Mouse (Mus musculus): ENCODE measurements around the gene Plcg2.

Plcg2 gene

DNA sequence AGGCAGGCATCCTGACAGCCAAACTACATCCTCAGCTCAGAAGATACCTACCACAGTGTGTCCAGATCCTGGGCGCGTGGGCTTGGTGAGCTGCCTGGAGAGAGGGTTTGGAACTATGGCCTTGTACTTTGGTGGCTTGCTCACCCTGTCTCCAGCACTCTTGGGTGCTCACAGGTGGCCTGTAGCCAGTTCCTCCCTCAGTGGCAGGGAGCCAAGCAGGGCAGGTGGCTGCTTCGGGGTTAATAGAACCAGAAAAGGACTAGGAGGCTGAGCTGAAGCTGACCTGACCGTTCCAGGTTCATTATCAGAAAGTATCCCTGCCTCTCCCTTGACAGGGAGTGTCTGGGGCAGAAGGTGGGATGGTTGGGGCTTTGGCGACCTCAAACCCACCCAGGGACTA, 48.3 kb downstream of the Plcg2 start:
- no peak for DNase-seq (ENCODE audit: low read depth, low spot score)

DNA sequence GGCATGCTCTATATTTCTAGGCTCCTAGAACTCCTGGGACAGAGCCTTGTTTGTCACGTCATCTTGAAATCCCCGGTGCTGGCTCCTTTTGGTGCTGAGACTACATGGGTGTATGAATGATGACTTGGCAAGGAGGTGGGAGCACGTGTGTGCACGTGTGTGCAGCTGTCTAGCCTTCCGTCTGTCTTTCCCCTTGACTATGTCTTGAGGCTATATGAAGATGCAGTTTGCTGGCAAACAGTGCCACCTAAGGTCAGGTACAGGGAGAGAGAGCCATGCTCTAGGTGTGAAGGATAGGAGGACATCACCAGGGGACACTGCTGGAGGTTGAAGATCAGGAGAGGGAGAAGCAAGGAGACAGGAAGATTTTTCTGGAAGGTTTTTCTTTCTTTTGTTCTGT, 49.9 kb downstream of the Plcg2 start:
- no peak for DNase-seq (ENCODE audit: low read depth, low spot score)

DNA sequence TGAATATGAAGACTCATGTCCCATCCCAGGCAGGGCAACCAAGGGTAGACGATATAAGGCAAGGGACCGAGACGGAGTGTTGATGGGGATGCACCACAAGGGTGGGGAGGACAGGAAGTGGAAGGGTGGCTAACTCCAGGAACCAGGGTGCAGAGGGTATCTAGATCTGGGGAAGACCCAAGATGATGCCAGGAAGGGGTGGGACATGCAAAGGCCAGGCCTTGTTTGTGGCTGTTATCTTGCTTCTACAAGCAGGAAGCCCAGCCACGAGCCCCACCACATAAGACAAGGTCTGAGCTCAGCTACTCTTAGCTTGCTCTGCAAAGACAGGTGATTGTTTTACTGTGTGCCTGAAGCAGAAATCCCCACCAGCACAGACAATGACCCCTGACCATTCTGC, 50.4 kb downstream of the Plcg2 start:
- no peak for DNase-seq (ENCODE audit: low read depth, low spot score)

DNA sequence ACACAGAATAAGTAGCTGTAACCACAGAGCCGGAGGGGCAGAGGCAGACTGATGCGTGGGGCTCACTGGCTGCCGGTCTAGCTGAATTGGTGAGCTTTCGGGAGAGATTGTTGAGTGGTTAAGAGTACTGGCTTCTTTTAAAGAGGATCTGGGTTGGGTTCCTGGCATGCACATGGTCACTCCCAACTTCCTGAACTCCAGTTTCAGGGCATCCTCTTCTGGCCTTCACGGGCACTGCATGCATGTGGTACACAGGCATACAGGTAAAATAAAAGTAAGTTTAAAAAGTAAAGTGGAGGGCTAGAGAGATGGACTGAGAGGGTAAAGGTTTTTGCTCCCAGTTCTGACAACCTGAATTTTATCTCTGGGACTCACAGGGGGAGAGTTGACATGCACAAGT, 52.4 kb downstream of the Plcg2 start:
- no peak for DNase-seq (ENCODE audit: low read depth, low spot score)

DNA sequence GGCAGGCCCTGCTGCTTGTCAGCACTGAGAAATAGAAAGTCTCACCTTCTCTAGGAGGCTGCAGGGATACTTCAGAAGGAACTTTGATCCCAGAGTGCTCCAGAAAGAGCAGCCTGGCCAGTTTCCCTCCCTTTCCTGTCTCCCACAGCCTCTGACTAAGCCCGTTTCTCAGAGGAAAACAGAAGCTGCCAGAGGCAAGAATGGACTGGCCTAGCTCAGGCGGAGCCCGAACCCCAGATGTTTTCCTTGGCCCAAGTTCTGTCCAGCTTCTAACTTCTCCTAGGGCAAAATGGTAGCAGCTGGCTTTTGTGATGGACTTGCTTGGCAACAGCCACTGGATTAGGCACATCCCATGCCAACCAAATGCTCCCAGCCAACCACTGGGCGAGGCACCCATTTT, 62.9 kb downstream of the Plcg2 start:
- peak; percentile 31 for DNase-seq (ENCODE audit: low read depth, low spot score)

DNA sequence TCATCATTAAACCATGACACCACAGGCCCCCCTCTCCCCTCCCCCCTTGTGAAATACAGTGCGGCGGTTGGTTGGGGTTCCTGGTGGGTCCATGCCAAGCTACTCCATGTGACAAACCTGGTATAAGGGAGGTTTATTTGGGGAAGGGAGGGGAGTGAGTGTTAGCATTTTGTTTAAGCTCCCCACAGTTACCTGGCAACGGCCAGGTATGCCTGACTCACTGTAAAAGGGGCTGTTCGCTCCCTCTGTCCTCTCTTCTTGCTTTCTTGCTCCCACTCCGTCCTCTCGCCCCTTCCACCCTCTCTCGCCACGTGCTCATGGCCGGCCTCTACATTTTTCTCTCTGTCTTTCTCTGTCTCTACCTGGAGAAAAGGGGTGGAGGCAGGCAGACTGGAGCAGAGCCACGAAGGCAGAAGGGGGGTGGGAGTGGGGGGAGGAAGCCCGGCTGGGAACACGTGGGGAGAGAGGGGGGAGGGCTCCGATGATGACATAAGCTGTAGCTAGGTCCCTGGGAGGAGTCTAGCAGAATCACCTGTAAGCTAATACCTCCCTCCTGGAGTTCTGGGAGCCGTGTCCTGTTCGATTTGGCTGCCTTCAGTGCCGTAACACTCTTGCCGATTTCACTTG, 63.8 kb downstream of the Plcg2 start:
- DNase-seq (ENCODE audit: low read depth, low spot score): peak; percentile 79

DNA sequence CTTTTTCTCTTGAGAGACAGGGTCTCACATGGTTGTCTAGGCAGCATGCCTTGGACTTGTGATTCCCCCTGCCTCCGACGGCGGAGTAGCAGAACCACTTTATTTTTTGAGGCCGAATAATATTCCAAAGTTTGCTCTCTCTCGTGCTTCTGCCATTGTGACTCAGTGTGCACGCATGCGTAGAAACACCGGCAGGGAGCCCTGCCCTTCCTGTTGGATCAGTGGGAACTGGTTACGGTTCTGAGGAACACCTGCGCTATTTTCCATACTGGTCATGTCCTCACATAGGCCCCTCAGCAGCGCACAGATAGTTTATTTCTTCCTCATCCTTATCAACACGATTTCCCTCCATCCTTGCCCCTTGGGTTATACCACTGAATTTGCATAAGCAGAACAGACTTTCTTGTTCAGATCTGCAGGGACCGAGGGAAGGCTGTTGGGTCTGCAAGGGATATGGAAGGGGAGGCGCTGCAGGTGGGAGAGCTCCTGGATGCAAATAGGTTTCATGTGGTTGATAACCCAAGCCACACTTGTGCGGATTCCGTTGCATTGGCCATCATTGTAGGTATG, 64.4 kb downstream of the Plcg2 start:
- peak; percentile 82 for DNase-seq (ENCODE audit: low read depth, low spot score)

DNA sequence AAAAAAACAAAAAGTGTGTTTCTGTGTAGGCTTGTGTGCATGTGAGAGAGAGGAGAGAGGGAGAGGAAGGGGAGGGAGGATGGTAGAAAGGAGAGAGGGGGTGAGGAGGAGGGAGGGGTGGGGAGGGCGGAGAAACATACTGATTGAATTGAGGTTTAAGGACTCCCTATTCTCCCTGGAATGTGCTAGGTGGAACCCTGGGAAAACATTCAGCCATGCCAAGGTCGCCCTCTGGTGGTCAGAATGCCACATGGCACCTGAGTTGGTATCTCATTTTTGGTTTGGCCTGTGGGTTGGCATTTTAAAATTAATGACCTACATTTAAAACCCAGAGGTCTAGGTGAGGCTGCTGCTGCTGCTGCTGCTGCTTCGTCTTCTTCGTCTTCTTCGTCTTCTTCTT, 71.3 kb downstream of the Plcg2 start:
- peak; percentile 77 for DNase-seq (ENCODE audit: low read depth, low spot score)

DNA sequence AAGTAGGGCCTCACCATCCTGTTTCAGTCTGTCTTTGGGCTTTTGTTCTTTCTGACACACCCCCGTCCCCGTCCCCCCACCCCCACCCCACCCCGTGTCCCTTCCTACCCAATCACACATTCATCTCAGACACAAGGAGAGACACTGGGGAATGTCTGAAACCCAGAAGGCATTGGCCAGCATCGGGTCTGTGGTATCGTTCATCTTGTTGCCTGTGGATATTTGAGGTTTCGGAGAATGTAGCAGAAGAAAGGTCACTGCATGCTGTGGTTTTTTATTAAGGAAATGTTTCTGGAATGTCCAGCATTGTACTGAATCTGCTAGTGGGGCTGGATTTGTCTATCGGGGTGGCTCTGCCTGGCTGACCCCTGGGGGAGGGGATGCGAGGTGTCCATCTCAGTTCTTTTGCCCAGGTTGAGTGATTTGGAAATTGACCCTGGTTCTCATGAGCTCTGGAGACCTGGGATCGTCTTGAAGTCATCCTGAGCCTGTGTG, 78.2 kb downstream of the Plcg2 start:
- no peak for DNase-seq (ENCODE audit: low read depth, low spot score)

DNA sequence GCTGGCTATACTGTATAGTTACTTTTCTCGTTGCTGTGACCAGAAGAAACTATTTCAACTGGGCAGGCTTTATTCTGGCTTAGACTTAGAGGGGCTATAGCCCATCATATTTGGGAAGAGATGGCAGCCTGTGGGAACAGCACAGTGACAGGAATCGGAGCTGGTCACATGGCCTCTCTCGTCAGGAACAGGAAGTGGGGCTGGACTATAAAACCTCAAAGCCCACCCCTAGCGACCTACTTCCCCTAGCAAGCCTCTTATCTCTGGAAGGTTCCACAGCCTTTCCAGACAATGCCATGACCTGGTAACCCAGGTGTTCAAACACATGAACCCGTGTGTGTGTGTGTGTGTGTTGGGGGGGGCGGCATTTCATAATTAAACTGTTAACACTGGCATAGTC, 79.0 kb downstream of the Plcg2 start:
- DNase-seq (ENCODE audit: low read depth, low spot score): no peak

DNA sequence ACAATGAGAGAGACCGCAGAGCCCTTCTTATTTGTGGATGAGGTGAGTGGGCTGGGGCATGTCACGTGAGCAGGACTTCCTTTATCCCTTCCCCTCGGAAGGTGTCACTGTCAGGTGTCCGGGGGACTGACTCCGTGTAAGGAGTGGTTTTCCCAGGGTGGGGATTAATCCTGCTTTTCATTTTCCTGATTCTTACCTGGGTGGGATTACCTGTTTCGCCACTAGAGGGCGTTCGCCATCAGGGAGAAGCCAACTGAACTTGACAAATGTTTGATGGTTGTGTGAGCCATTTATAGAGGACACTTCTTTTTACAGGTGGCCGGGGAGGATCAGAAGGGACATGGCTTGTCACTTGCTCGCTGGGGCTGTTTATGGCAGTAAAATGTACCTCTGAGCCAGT, 79.8 kb downstream of the Plcg2 start:
- peak; percentile 63 for DNase-seq (ENCODE audit: low read depth, low spot score)

DNA sequence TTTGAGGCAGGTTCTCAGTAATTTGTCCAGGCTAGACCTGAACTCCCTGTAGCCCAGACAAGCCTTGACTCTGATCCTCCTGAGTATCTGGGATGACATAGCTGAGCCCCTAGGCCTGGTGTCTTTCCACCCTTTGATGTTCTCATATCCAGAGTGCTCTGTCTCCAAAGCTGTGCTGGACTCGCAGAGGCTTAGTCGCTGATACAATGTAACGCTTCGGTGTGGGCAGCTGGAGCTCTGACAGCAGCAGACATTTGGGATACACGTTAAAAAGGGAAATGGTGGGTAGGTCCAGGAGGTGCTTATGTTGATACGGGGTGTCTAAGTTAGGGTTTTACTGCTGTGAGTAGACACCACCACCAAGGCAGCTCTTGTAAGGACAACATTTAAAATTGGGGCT, 80.8 kb downstream of the Plcg2 start:
- no peak for DNase-seq (ENCODE audit: low read depth, low spot score)

DNA sequence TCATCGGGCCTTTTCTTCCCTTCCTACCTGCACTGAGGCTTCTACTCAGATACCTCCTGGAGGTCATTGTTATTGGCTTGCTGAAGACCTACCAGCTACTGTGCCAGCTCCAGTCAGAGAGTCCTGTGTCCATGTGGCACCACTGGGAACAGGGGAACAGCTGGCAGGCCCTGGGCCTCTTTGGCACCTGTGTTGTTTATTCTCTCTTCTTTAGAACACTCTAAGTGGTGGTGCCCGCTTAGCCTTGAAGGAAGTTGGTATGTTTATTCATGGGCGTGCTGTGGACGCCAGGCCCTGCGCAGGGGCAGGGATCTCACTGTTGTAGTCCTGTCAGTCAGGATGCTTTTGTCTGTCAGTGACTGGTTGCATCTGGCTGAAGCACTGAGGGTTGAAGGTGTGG, 95.8 kb downstream of the Plcg2 start:
- DNase-seq (ENCODE audit: low read depth, low spot score): no peak

DNA sequence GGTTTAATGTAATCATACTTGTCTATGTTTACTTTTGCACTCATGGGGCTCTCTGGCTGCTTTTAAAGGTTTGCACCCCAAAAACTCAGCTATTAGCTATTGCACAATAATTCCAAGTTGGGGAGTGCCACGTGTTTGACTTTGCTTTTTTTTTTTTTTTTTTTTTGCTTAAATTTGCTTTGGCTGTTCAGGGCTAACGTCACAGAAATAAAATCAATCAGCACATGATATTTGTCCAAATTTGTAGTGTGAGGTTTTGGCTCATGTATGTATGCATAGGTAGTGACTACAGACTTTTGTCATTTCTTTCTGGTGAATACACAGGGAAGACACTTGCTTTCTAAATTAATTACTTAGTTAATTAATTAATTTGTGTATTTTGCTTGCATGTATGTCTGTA, 96.9 kb downstream of the Plcg2 start:
- no peak for DNase-seq (ENCODE audit: low read depth, low spot score)

DNA sequence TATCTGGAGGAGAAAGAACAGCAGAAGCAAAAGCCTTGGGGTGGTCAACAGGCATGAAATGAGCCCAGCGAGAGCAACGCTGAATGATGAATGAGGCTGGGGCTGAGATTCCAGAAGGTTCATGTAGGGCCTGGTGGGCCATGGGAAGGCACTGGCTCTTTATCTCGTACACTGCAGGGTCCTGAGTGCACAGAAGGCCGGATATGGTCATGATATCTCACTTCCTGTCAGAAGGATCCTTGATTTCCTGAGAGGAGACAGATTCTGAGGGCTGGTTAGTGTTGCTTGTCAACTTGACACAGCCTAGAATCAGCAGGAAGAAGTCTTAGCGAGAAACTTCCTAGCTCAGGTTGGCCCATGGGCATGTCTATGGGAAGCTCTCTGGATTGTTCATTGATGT, 98.7 kb downstream of the Plcg2 start:
- no peak for DNase-seq (ENCODE audit: low read depth, low spot score)

DNA sequence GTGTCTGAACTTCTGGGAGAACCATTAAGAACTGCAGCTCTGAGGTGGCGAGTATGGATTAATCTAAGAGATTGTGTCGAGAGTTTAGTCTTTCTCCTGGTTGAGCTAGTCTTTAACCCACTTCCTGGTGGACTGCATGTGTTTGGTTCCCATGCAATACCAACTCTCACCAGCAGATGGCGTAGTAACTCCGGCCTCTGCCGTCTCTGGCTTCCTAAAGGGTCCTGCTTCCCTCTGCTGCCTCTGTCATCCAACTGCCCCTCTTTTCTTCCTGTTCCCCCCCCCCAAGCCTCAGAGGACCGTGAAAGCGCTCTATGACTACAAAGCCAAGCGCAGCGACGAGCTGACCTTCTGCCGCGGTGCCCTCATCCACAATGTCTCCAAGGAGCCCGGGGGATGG, 102.7 kb downstream of the Plcg2 start:
- DNase-seq (ENCODE audit: low read depth, low spot score): peak; percentile 86

DNA sequence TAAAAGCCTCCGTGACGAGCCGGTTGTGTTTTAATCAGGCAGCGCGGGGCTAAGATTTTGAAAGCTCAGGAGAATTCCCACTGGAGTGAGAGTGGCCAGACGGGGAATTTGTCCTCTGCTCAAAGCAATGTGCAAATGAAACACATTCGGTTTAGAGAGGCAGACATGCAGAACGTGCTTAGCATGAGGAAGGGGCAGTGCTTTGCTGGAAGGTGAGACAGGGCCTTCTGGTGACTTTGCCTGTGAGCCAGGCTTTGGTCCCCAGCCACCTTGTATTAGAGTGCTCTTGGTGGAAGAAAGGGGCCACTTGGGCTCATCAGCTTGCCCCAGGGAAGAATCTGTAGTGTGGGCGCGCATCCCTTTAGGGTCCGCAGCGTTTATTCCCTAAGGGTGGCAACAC, 106.0 kb downstream of the Plcg2 start:
- no peak for DNase-seq (ENCODE audit: low read depth, low spot score)

DNA sequence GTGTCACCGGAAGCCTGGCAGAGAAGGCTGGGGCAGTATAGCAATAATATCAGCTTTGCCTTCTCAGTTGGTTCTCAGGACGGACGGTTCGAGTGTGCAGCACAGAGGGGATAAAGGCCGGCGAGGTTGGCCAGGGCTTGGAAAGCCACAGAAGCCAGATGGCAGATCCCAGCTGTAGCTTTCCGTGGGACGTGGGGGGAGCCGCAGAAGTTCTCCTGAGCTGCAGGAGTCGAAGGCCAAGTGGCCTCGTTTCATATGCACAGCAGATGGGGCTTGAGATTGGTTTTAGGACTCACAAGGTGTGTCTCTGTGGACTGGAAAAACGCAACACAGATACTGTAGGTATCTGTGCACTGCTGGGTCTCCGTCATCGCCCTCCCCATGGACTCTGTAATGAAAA, 106.6 kb downstream of the Plcg2 start:
- DNase-seq (ENCODE audit: low read depth, low spot score): no peak

DNA sequence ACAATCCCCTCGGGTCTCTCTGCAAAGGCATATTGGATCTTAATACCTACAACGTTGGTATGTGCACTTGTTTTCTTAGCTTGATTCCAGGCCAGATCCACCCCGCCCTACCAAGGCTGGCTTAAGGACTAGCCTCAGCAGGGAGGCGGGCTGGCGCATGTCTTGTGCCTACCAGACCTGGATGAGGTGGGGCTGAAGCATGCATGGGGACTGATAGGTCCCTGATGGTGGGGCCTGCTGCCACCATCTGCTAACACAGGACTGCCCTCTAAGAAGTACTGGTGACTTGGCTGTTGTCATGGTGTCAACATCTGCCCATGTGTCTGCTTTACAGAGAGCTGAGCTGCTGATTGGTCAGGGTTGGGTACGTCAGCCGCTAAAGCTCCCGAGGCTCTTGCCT, 107.1 kb downstream of the Plcg2 start:
- no peak for DNase-seq (ENCODE audit: low read depth, low spot score)

DNA sequence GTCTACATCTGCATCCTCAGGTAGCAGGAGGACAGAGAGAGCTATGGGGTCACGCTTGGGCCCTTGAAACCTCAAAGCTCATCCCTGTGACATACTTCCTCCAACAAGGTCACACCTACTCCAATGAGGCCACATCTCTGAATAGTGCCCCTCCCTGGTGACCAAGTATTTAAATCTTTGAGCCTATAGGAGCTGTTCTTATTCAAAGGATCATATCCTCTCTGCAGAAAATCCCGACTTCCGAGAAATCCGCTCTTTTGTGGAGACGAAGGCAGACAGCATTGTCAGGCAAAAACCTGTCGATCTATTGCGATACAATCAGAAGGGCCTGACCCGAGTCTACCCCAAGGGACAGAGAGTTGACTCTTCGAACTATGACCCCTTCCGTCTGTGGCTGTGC, 112.4 kb downstream of the Plcg2 start:
- no peak for DNase-seq (ENCODE audit: low read depth, low spot score)

DNA sequence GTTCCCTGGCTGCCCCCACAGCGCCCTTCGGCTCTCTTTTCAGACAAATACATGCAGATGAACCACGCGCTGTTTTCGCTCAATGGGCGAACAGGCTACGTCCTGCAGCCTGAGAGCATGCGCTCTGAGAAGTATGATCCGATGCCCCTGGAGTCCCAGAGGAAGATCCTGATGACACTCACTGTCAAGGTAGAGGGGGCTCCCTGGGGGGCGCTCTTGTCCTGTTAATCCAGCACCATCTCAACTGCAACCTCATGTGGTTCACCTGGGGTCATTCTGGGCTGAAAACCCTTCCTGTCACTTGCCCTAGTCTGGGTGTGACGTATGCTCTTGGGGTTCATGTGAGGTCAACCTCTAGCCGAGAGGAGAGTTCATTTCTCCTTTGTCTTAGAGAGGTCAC, 114.8 kb downstream of the Plcg2 start:
- peak; percentile 54 for DNase-seq (ENCODE audit: low read depth, low spot score)

DNA sequence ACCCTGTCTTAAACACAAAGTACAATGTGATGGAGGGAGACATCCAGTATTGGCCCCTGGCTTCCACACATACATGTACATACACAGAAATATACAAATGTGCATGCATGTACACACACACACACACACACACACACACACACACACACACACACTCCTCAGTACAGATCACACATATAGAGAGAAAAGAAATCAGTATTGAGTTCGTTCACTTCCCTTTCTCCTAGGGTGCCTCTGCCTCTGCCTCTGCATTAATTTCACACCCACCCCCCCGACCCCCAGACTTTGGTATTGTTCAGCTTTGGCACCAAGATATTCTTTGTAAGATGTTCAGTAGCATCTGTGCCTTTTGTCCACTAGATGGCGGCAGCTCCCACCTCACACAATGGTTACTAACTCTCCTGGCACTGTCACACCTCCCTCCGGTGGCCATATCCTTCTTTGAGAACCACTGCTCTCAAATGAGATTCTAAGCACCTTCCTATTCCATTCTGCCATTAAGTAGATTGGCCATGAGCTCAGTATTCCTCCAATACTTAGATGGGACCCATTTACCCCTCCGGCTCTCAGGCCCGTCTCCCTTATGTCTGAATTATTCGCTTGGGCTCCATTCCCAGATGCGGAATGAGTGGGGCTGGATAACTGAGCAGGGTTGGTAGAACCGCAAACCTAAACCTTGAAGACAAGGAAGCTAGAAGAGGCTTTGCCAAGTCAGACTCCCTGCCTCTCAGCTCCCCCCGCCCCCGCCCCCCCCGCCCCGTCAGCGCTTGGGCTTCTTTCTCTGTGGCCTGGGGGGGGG, 128.1 kb downstream of the Plcg2 start:
- peak; percentile 83 for DNase-seq (ENCODE audit: low read depth, low spot score)

DNA sequence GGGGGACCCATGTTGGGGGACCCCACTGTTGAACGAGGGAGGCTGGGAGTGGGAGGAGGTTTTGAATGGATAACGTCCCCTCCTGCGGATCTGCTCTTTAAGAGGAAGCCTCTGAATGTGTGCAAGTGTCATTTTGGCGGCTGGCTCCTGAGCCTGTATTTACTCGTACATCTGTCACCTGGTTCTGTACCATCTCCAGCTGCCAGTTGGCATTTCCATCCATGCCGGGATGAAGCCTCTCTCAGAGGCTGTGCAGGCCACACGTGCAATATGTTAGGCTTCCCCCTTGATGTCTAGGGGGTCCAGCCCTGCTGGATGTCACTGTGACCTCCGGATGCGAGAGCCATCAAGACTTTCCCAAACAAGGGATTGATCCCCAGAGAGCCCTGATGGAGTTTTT, 129.0 kb downstream of the Plcg2 start:
- DNase-seq (ENCODE audit: low read depth, low spot score): no peak

Data from ES-CJ7 (cell line).